Mouse (Mus musculus) brain, embryonic 14.5 days (tissue): ENCODE measurements at regions not wholly inside any gene's neighbourhood (a gene's known extent, or its start where the extent isn't known, plus 50 kb on each side); places are given as distances from the start of the nearest gene placed in this dataset.

Experiments
- DNase-seq: peaks from one replicate; pipeline ENCODE4 v3.0.0-alpha.2; 2011; ENCODE audit warnings: low read depth
- CTCF ChIP-seq: fragments of 200-500 bp; IDR thresholded peaks from 2 replicates; pipeline ENCODE4 v1.5.1; 2012; ENCODE audit warnings: inconsistent platforms, mild to moderate bottlenecking, moderate library complexity, borderline replicate concordance; ENCODE audit not compliant: insufficient read depth, insufficient read length; ENCODE audit errors: extremely low read depth
- POLR2A ChIP-seq: fragments of 200-500 bp; IDR thresholded peaks from 2 replicates; pipeline ENCODE4 v1.6.1; 2012; ENCODE audit warnings: mild to moderate bottlenecking, inconsistent platforms, borderline replicate concordance; ENCODE audit not compliant: poor library complexity, insufficient read depth, insufficient read length, severe bottlenecking; ENCODE audit errors: extremely low read depth

- TF ChIP-seq POLR2A (no peak), CTCF (no peak)
- no peak for DNase-seq
Measured at GRCm38 (mm10) chr6:107629376-107629775, 99.8 kb downstream of the Lrrn1 start.

GRCm38 (mm10) chr6:107645751-107646150 lies 116.2 kb downstream of the Lrrn1 start:
- peak; percentile 56 for DNase-seq
- no peak for TF ChIP-seq POLR2A
- TF ChIP-seq CTCF, result no peak

DNA sequence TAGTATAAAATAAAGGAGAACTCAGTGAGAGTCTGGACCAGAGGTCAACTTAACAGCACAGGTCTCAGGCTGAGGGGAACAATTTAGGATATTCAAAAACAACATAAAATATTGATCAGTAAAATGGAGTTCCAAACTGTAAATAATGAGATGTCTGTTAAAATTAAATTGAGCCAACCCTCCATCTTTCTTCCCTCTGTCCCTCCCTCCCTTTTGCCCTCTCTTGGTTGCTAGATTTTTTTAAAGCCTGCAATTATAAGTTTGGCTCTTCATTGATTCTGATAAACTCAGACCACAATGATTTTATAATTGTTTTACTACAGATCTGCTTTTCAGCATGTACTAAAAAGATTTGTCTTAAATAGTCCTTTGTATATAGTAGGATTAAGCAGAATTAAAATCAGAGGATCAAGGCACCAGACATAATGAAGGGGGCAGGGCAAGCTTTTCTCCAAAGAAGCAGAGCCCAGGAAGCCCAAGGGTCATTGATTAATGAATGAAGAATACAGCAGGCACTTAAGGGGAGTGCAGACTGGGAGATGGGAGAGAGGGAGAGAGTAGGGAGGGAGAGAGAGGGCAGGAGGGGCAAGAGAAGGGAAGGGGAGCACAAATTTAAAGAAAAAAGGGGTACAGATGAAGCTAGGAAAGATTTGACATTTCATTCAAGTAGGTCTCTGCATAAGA lies 124.4 kb downstream of the Lrrn1 start:
- TF ChIP-seq CTCF, result no peak
- TF ChIP-seq POLR2A, result no peak
- DNase-seq, result peak; percentile 59

GRCm38 (mm10) chr6:107657805-107658204 lies 128.2 kb downstream of the Lrrn1 start:
- TF ChIP-seq CTCF, result no peak
- no peak for TF ChIP-seq POLR2A
- no peak for DNase-seq

- DNase-seq, result peak; percentile 63
- TF ChIP-seq POLR2A (no peak), CTCF (no peak)
Measured at GRCm38 (mm10) chr6:107661009-107661764, 131.6 kb downstream of the Lrrn1 start.

DNA sequence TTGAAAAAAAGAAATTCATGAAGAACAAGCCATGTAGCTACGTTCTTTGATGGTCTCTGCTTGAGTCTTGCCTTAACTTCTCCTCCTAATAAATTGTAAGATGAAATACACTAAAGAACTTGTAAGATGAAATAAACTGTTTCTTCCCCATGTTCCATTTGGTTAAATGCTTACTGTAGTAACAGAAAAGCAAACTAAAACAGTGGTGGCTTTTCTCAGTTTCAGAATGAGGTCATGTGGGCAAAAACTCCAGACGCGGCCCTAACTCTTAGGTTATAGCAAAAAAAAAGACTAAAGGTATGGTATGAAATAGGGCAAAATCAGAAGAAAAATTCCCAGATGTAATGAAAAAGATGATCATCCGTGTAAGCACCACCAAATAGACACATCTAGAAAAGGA lies 169.7 kb downstream of the Lrrn1 start:
- DNase-seq, result no peak
- TF ChIP-seq CTCF (no peak), POLR2A (no peak)

GRCm38 (mm10) chr6:107708185-107708584 lies 178.6 kb downstream of the Lrrn1 start:
- no peak for DNase-seq
- TF ChIP-seq CTCF, result no peak
- TF ChIP-seq POLR2A, result no peak

DNA sequence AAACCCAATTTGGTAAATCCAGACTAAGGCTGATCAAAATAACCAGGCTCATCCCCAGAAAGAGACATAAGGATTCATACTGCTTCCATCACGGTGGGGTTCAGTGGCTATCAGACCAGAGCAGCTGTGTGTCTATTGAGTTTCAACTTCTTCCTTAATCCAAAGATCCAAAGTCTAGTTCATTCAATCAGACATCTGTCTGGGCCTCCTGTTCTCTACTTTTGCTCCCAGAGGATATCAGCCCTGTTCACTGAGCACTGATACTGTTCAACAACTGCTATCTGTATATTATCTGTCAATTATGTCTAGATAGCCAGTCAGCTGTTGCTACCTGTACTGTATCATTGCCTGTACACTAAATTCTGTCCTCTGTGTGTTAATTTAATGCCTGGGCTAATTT lies 179.0 kb downstream of the Lrrn1 start:
- TF ChIP-seq CTCF (no peak), POLR2A (no peak)

GRCm38 (mm10) chr6:107710360-107710759 lies 180.8 kb downstream of the Lrrn1 start:
- TF ChIP-seq CTCF (peak; percentile 54; the same call in 1 of the 2 replicates), POLR2A (no peak)
- peak; percentile 61 for DNase-seq

More for the DNA sequence above, 179.0 kb downstream of the Lrrn1 start:
- DNase-seq, result no peak

DNA sequence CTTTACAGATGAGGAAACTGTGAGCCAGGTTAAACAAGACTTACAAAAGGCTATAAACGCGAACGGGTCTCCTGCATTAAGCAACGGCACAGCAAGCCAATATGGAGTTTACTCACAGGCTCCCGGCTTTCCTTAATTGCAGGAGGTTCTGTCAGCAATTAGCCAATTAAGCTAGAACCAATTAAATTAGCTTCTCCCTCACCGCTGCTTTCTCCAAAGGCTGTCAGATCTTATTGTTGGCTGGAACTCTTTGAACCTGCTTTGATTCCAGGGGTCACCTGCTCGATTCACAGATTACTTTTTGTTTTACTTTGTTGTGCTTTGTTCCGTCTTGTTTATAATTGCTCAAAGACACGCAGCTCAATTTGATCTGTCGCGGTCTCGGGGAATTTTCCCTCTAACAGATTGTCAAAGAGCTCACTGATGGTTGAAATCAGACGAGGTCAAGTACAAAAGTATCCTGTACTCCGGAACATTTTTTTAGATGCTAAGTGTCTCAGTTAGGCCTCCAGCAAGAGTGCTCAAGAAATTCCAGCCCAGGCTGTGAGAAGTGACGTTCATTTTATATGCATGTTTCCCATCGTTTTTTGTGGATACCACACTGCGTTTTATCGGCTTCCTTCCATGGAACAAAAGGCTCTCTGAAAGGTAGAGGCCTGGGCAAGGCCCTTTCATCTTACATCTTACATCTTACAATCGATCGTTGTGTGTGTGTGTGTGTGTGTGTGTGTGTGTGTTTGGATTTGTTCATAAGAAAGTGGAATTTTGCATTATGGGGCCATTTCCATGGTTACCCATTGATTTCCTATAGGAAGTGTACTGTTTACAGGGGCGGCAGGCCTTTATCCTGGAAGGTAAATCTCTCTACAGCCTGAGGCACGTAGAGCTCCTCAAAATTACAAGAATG lies 181.9 kb downstream of the Lrrn1 start:
- DNase-seq, result peak; percentile 92
- TF ChIP-seq CTCF (no peak), POLR2A (no peak)

- DNase-seq, result peak; percentile 75
- TF ChIP-seq CTCF, result no peak
Measured at GRCm38 (mm10) chr6:107713051-107713450, 183.5 kb downstream of the Lrrn1 start.

DNA sequence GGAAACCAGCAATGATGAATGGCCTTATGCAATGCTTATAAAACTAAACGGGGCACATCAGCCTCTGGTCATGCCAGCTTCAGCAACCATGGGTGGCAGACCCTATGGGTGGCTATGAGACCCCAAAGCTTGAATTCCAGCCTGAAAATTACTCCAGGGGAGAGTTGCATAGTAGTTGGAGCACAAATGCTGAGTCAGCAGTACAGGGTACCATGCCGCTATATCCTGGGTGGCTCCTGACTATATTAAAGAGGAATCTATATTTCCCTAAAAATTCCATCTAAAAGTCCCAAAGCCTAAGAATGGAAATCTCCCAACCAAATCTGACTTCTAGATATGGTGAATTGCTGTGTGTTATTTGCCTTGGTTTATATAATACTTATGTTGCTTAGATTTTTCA lies 187.6 kb downstream of the Lrrn1 start:
- TF ChIP-seq CTCF, result no peak
- TF ChIP-seq POLR2A, result no peak
- no peak for DNase-seq

DNA sequence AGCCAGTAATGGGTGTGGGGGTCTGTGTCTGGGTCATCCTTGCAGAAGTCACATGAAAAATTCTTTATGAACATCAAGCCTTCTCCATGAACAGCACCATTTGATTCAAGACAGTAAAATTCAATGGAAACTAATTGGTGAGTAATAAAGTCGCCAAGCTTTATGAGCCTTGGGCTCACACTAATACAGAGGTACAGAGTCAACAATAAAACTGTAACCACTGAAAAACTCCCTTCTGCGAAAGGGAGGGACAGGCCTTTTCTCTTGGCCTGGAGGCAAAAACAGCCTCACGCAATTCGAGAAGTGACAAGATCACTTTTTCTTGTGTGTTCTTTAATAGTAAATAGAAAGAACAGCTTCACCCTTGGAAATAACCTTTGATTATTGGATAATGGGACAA lies 200.7 kb downstream of the Lrrn1 start:
- TF ChIP-seq POLR2A (no peak), CTCF (no peak)
- no peak for DNase-seq
